Mouse (Mus musculus) kidney, postnatal 25 days (tissue): ENCODE measurements at regions not wholly inside any gene's neighbourhood (a gene's known extent, or its start where the extent isn't known, plus 50 kb on each side); places are given as distances from the start of the nearest gene placed in this dataset.
A peak's percentile ranks its signal among the peaks of the same experiment; 100 is the strongest.

ENCODE experiments used
- DNase-seq, 2 experiments: peaks; one replicate each; pipeline ENCODE4 v3.0.0; 2021; ENCODE audit warnings: mixed read lengths in 2 of 2

DNA sequence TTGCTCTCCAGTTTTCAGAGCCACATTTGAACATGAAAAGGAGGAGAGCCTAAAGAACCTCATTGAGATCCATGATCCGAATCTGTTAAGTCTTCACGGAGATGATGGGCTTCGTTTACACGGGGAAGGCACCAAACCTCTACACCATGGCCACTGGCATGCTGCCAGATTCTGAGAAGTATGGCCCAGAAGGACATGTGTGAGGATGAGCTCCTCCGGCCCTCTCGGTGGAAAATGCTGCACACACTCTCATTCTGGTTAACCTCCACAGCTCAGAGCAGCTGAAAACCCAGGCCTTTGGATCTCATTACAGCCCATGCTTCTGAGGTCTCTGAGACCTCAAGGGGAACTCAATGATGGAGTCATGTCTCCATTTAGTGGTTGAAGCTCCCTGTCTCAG, 296.9 kb upstream of the Negr1 start:
- peak in 1 of 2 experiments; percentile 4 for DNase-seq

- no peak for DNase-seq
Measured at GRCm38 (mm10) chr3:156267727-156268126, 293.9 kb upstream of the Negr1 start.

GRCm38 (mm10) chr3:156299984-156300770, 261.4 kb upstream of the Negr1 start:
- no peak for DNase-seq

DNA sequence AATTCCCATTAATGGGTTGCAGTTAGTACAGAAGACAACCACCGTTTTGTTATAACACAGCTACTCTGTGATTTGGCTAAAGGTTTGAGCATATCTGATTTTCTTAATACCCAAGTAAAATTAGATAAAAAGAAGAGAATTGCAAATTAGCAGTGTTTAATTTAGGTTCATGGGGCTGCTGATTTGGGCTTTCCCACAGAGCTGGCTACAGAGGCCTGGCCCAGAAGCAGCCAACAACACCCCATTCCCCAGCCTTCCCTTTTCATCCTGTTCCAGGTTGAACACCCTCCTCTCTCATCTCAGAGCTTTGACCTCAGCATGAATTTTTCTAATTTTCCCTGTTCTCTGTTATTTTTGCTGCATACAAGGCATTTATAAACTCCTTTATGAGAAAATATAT, 260.3 kb upstream of the Negr1 start:
- no peak for DNase-seq

GRCm38 (mm10) chr3:156301745-156302144, 259.8 kb upstream of the Negr1 start:
- no peak for DNase-seq

DNA sequence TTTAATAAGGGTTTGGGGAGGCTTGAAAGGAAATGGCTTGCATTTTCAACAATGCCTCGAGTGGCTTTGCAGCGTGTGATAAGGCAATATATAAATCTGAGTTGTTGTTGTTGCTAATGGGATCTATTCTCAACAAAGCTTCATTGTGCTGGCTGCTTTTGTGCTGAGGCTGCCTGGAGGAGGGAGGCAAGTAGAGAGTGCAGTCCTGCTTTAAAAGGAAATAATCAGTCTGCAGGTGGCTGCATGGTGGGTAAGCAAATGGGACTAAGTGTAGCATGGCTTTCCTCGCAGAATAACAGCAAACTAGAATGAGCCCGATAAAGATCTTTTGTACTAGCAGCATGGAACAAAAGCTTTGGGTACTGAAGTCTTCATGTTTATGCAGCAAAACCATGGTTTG, 257.4 kb upstream of the Negr1 start:
- no peak for DNase-seq

GRCm38 (mm10) chr3:156305064-156305463, 256.5 kb upstream of the Negr1 start:
- DNase-seq = no peak

DNA sequence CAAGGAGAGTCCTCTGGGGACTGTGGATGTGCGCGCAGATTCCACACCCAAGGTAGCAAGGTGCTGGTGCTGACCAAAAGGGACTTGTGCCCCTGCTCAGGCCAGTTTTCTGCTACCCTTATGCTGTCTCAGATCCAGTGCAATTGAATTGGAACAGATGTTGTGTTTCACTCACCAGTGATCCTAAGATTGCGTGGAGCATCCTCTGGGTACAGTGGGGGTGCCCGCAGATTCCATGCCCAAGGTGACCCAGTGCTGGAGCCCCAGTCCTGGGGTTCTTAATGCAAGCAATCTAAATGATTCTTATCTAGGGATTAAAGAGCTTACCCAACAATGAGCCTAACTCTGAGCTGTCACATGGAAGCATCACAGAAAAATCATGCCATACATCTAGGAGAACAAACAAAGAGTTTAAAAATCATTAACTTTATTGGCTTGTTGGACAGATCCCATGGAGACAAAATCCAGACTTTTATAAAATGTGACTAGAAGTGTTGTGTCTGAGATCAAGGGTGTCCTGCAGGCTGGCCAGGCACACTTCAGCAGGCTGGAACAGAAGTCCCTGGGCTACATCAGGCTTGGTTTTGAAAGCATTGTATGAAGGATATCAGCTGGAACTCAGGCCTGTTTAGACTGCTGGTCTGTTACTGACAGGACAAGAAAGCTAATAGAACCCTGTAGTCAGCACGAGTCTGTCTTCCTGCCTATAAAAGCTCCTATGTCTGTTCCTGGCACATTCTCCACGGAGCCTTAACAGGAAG, 226.4 kb upstream of the Negr1 start:
- no peak for DNase-seq

GRCm38 (mm10) chr3:156341484-156341883, 220.1 kb upstream of the Negr1 start:
- no peak for DNase-seq

DNA sequence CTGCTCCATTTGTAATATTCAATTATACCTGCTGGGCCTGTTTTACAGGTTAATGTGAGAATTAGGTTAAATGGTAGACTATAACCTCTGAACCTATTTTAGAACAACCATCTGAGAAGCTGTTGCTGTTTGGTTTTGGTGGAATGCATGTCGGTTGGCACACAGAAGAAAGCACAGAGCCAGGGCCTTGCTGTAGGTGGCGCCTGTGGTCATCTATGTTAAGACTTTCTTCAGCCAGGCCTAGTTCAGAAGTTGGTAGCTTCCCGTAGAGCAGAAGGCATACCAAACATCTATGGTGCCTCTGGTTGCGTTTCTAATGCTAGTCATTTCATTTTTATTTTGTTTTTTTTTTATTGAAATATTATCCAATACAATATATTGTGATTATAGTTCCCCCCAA, 209.9 kb upstream of the Negr1 start:
- no peak for DNase-seq

DNA sequence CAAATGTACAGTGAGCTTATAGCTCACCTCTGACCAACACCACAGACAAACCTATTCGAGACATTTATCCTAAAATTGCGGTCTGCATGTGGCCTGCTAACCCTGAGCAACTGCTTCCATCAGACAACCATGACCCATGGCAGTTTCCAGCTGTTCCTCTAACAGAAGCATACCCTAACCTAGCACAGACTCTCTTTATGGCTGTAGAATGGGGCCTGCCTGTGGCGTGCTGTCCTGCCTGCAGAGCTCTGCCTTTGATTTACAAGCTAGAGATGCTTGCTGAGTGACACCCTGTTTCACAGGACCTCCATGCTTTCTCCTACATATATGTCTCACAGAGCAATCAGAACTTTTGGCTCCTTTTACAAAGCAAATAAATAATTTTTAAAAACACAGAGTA, 208.2 kb upstream of the Negr1 start:
- DNase-seq = no peak

GRCm38 (mm10) chr3:156353841-156354473, 207.6 kb upstream of the Negr1 start:
- no peak for DNase-seq

DNA sequence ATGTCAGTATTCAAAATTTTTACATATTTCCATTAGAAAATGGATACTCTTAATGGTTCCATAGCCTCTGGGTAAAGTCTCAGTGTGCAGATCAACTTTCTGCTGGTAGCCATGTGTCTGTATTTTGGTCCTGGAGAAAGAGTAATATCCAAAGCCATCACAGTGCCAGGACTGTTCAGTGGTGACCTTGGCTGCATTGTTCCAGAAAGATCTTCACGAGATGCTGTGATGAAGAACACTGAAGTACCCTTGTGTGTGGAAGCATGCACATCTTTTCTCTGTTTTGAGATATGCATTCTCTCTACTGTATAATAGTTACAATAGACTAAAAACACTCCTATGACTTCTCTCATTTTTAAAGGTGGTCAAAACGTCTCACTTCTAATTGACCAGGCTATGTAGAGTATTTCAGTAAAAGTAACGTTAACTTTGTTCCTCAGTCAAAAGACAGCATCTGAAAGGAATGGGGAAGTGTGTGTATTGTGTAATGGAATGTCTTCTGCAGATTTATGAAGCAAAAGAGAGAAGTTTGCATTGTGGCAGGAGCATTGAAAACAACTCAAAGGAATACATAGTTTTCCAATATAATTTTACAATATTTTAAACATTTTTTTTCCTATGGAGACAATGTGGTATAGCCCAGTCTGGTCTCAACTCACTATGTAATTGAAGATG, 192.8 kb upstream of the Negr1 start:
- DNase-seq = no peak

DNA sequence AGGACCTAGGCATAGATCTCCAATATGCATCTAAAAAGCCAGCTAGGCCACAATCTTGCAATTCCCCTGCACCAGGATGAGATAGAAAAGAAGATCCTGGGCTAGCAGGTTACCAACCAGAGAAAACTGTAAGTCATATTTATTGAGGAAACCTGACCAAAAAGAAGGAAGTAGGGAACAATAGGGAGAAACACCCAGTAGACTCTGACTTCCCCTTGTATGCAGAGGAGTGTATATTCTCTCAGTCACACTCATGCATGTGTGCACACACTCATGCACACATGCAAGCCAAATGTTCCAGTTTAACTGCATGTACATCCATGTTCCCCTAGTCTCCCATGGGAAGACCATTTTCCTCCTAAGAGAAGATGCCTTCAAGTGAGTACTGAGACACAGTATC, 184.9 kb upstream of the Negr1 start:
- no peak for DNase-seq

GRCm38 (mm10) chr3:156382919-156383318, 178.7 kb upstream of the Negr1 start:
- DNase-seq = no peak

DNA sequence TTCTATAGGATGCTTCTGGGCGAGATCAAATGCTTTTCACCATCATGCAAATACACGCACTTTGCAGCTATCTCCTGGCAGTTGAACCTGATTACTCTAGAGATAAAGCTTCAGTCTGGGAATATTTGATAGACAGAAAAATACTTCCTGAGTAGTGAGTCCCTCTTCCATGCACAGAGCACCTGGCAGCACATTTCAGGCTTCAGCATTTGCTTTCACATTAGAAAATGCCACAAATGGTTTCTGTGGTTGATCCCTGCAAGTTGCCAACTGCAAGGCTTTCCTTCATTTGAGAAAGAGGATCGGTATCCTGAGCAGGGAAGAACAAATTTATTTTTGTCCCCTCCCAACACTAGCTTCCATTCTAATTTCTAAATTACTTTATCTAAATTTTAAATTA, 155.5 kb upstream of the Negr1 start:
- DNase-seq = no peak

DNA sequence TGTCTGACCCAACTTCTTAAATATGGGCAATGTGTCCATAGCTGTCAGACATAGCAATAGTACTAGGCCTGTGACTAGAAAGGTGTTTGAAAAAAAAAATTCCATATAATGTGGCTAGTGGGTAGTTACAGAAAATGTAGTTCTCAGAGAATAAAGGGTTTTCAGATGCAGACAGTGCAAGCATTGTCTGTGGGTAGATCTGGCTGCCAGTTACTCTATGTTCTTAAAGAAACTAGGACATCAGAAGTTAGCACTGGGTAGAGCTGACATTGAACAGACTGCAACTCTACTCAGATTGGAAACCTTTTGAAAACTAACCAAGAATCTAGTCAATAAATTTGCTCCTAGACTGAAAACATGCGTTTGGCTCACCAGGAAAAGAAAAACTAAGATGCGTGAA, 154.5 kb upstream of the Negr1 start:
- no peak for DNase-seq

GRCm38 (mm10) chr3:156410126-156410525, 151.5 kb upstream of the Negr1 start:
- no peak for DNase-seq

GRCm38 (mm10) chr3:156412757-156413156, 148.8 kb upstream of the Negr1 start:
- no peak for DNase-seq

- no peak for DNase-seq
Measured at GRCm38 (mm10) chr3:156414431-156415427, 146.9 kb upstream of the Negr1 start.

DNA sequence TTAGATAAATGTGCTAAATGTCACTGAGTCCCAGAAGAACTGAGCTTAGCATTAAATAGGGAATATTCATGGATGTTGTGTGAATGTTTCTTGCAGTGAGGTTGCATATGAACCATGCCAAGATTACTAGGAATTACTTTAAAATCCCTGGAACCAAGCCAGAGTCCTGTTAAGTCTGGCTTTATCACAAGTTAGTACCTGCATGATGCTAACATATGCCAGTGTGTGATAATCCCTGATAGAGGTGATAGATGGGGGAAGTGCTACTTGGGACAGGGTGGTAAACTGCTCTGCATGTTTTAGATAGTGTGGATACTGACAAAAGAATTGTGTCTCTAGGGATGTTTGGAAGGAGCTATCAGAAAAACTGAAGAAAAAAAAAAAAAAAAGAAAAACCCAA, 143.5 kb upstream of the Negr1 start:
- no peak for DNase-seq

DNA sequence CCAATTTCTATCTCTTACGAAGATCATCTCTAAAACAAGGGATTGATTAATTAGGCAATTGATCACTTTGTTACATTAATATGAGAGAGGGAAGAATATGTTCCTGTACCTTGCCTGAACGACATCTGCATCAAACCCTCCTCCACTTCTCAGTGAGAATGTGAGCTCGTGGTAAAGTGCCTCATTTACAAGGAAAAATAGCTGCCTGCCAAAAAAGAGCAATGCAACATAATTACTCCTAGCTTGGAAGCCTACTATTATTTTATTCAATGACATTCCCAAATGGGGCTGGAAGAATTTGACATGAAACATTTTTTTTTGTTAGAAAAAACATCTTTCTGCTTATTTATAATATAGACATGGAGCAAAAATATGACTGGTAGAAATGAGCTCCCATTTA, 138.5 kb upstream of the Negr1 start:
- DNase-seq = no peak
